Mouse (Mus musculus) left cerebral cortex, adult 11 months (tissue): ENCODE results near the gene Arfgap1.

Source experiments
- DNase-seq: peaks from one replicate; pipeline ENCODE4 v3.0.0; 2022; ENCODE audit warnings: low spot score

Arfgap1 gene

GRCm38 (mm10) chr2:180986449-180986848 lies 19.4 kb downstream of the Arfgap1 start, which contains the start of gene Col20a1:
TSS of gene Col20a1 (plus strand) at chr2:180986535.
- no peak for DNase-seq

- DNase-seq, result no peak
Measured at GRCm38 (mm10) chr2:180987001-180987400, 20.0 kb downstream of the Arfgap1 start.

DNA sequence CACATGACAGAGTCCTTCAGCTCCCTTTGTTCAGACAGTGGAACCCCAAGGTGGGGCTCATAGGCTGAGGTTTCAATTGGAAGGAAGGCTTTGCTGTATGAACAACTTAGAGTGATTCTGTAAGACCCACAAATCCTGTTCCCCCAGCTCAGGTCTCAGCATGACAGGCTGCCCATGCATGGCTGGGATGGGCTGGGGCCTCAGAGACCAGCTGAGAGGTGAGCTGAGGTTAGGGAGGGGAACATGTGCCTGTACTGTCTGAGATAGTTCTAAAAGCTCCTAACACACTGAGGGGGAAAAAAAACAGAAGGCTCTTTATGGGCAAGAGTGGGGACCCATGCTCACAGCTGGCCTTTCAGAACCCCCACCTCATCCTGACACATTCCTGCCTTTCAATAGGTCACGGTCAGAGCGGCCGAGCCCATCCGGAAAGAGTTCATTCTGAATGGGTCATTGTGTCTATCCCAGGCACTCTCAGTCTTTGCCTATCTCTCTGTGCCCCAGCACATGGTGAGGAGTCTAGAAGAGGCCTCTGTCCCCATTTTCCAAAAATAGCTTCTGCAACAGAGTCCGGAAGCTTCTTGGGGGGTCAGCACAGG lies 20.5 kb downstream of the Arfgap1 start:
- no peak for DNase-seq

DNA sequence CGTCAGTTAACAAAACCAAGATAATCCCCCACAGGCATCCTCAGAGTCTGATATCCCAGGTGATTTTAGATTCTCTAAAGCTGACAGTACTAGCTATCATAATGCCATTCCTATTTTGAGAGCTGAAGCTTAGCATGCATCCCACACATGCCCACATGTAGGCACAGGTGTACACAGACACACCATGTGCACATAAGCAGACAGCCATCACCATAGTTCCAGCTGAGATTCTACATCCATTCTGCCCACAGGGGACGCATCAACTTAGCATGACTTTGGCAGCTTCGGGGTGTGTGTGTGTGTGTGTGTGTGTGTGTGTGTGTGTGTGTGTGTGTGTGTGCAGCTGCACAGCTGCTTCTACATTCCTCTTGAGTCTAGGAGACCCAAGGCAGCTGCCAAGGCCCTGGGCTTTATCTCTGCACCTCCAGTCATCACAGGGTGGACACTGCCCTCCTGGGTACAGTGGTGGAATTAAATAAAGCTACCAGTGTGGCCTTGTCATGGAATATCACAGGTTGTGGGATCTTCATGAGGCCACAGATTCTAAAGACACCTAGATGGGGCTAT lies 21.4 kb downstream of the Arfgap1 start:
- DNase-seq, result no peak

- DNase-seq, result no peak
Measured at GRCm38 (mm10) chr2:180988948-180989347, 21.9 kb downstream of the Arfgap1 start.

GRCm38 (mm10) chr2:180990347-180990746 lies 23.3 kb downstream of the Arfgap1 start:
- no peak for DNase-seq

GRCm38 (mm10) chr2:180994360-180994759 lies 27.3 kb downstream of the Arfgap1 start:
- DNase-seq, result no peak

DNA sequence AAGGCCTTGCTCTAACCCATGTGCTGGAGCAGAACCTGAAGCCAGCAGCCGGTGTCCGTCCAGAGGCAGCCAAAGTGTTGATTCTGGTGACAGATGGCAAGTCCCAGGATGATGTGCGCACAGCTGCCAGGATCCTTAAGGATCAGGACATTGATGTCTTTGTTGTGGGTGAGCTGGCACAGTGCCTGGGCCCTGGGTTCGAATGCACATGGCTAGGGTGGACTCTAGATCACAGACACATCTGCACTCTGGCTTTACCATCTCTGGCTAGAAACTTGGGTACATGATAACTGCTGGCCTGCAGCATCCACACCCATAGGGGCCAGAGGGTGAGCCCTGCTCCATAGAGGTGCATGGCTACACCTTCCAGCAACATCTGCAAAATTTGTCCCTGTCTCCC lies 28.4 kb downstream of the Arfgap1 start:
- DNase-seq, result no peak

DNA sequence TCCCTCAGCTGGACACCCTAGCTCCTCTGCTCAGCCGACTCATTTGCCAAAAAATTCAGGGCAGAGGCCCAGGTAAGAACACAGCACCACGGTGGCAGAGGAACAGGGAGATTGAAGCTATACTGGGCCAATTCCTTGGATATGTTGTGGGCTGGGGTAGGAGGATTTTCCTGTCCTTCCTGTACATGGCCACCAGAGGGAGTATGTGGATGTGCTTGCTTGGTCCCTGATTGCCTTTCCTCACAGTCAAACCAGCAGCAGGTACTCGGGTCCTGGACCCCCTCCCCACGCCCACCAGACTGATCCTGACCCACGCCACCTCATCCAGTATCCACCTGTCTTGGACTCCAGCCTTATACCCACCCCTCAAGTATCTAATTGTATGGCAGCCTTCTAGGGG lies 29.4 kb downstream of the Arfgap1 start:
- peak; percentile 31 for DNase-seq

GRCm38 (mm10) chr2:180996905-180997304 lies 29.9 kb downstream of the Arfgap1 start:
- no peak for DNase-seq

DNA sequence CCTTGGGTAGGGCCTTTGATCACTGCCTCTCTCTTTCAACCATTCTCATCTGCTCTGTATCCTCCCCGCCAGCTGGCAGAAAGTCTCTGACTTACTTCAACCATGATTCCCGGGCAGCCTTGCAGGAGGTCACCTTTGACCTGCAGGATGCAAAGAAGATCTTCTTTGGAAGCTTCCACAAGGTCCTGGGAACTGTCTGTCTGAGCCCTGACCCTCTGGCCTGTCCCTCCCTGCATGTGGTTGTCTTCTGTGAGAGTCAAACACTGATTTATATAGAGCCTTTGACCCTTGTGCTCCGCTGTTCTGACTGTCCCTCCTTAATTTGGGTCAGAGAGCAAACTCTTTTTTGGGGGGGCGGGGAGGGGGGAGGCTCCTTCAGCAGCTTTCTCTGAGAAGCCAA lies 40.0 kb downstream of the Arfgap1 start:
- no peak for DNase-seq

DNA sequence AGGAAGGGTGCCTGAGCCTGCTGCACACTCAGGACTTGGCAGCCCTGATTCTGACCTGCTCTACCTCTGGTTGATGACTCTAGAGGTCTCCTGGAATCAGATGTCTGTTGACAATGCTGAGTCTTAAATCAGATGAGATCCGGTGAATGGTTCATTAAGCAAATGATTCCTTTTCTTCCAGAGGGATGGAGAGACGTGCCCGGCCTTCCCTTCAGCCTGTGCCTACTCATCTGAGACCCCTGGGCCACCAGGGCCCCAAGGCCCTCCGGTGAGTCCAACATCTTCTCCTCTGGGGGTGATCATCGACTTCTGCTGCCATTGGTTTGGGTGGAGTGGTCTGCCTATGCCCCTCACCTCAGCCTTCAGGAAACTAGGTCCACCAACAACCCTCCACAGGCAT lies 41.3 kb downstream of the Arfgap1 start:
- no peak for DNase-seq

DNA sequence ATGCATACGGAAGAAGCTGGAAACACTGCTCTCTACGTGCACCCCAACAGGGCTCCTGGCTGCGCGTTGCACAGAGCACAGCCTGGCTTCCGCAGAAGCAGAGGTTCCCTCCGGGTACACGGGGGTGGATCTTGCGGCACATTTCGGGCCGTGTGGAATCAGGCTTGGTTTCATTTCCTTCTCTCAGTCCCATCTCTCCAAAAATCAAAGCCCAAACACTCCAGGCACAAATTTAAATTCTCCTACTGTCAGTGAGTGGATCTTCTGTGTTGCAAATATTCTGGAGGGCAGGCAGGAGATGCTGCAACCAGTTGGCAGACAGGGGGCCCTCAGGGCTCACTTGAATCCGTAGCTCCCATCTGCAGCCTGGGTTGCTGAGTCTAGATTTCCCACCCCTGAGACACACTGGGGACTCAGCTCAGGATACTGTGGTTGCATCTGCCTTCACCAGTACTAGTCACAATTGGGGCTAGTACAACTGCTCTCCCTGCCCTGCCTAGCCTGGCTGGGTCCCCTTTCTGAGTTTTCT lies 64.4 kb downstream of the Arfgap1 start:
- DNase-seq, result no peak
